Mouse (Mus musculus) limb, embryonic 10.5 days (tissue): ENCODE measurements around the gene Gm10643. TPM values are rescaled to one million over a fixed set of nuclear protein-coding genes. Genes with fewer than 3 reads are reported as not detected.

ENCODE experiments used
- DNase-seq: peaks from one replicate; pipeline ENCODE4 v3.0.0-alpha.2; 2017; ENCODE audit warnings: low spot score
- H3K27ac ChIP-seq: fragments of 300-500 bp; sonication (generic); 2 replicates; pipeline ENCODE4 v1.5.1; 2016; ENCODE audit warnings: mild to moderate bottlenecking
- H3K27me3 ChIP-seq: fragments of 300-500 bp; sonication (generic); 2 replicates; pipeline ENCODE4 v1.6.1; 2016; ENCODE audit warnings: low read depth, mild to moderate bottlenecking; ENCODE audit not compliant: poor library complexity, severe bottlenecking
- H3K36me3 ChIP-seq: fragments of 300-500 bp; sonication (generic); 2 replicates; pipeline ENCODE4 v1.6.1; 2016; ENCODE audit warnings: mild to moderate bottlenecking, moderate library complexity
- H3K4me1 ChIP-seq: fragments of 300-500 bp; sonication (generic); 2 replicates; pipeline ENCODE4 v1.6.1; 2016
- H3K4me3 ChIP-seq: fragments of 300-500 bp; sonication (generic); 2 replicates; pipeline ENCODE4 v1.5.1; 2016; ENCODE audit warnings: mild to moderate bottlenecking, moderate library complexity
- H3K9me3 ChIP-seq: fragments of 300-500 bp; sonication (generic); replicated peaks from 2 replicates; pipeline ENCODE4 v1.6.1; 2016; ENCODE audit warnings: mild to moderate bottlenecking
- WGBS: fragments of 180-500 bp; shearing (Covaris S2); methylation state at CpG from one replicate; pipeline ENCODE4 v1.1.7; 2016; 5-methylcytosine and 5-hydroxymethylcytosine counted together
- polyA plus RNA-seq: library from polyadenylated mRNA; unstranded; fragments of >200 nt; fragmentation: Nextera tagmentation; extraction: Ambion mirVana; gene quantifications from 2 replicates; pipeline ENCODE4 v1.2.1, GENCODE M21; 2016

Gm10643 gene
- polyA plus RNA-seq, 1 experiment from 2014 or later: 1.0 TPM

DNA sequence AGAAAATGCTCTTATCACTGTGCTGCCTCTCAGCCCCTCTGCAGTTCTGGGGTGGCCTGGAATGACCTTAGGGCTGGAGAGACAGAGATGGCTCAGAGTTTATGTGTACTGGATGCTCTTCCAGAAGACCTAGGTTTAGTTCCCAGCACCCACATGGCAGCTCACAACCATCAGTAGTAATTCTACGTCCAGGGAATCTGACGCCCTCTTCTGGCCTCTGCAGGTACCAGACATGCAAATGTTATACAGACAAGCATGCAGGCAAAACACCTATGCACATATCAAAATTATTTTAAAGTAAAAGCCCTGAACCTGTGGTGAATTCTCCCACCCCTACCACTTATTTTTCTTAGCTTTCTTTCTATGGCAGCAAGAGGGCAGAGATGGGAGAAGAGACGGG lies 18.4 kb downstream of the Gm10643 start:
- 90% methylated on average over 3 of the region's 3 CpGs for WGBS
- Histone ChIP-seq H3K27ac (no peak overlapping the region), H3K4me3 (no peak overlapping the region), H3K9me3 (no peaks in the 10 kb centered on the region), H3K4me1 (peaks cover 29% of the 10 kb centered on the region), H3K27me3 (peaks cover 64% of the 10 kb centered on the region), H3K36me3 (no peaks in the 10 kb centered on the region)
- DNase-seq: no peak

- Histone ChIP-seq H3K4me3 (peak within 1 kb of the TSS; percentile 27), H3K9me3 (no peaks in the 10 kb centered on the region), H3K27ac (no peak within 1 kb of the TSS), H3K36me3 (no peaks in the 10 kb centered on the region), H3K4me1 (peaks cover 24% of the 10 kb centered on the region), H3K27me3 (peaks cover 80% of the 10 kb centered on the region)
- 6% methylated on average over 9 of the region's 9 CpGs for WGBS
- no peak for DNase-seq
Observed at GRCm38 (mm10) chr8:84044900-84045299, 20.0 kb downstream of the Gm10643 start, which contains the start of gene Rln3. Rln3 (minus strand) TSS chr8:84045000.

GRCm38 (mm10) chr8:84044103-84044502 lies 20.8 kb downstream of the Gm10643 start:
- peak overlapping the region; percentile 27; the same call in 1 of the 2 replicates for H3K4me3 ChIP-seq
- peaks cover 88% of the 10 kb centered on the region for H3K27me3 ChIP-seq
- DNase-seq: no peak
- H3K36me3 ChIP-seq: no peaks in the 10 kb centered on the region
- no peak overlapping the region for H3K27ac ChIP-seq
- H3K4me1 ChIP-seq: peaks cover 24% of the 10 kb centered on the region
- no peaks in the 10 kb centered on the region for H3K9me3 ChIP-seq
- 3% methylated on average over 7 of the region's 7 CpGs for WGBS

GRCm38 (mm10) chr8:84042948-84043342 lies 22.0 kb downstream of the Gm10643 start:
- no peaks in the 10 kb centered on the region for H3K9me3 ChIP-seq
- 28% methylated on average over 12 of the region's 12 CpGs for WGBS
- H3K27ac ChIP-seq: no peak overlapping the region
- H3K4me3 ChIP-seq: peak overlapping the region; percentile 47
- H3K36me3 ChIP-seq: no peaks in the 10 kb centered on the region
- peaks cover 24% of the 10 kb centered on the region for H3K4me1 ChIP-seq
- H3K27me3 ChIP-seq: peaks cover 93% of the 10 kb centered on the region
- peak; percentile 42 for DNase-seq

- H3K4me1 ChIP-seq: peaks cover 24% of the 10 kb centered on the region
- peaks cover 96% of the 10 kb centered on the region for H3K27me3 ChIP-seq
- peak; percentile 78 for DNase-seq
- no peak within 1 kb of the TSS; the same call in 1 of the 2 replicates for H3K27ac ChIP-seq
- 6% methylated on average over 40 of the region's 40 CpGs for WGBS
- no peaks in the 10 kb centered on the region for H3K36me3 ChIP-seq
- no peaks in the 10 kb centered on the region for H3K9me3 ChIP-seq
- H3K4me3 ChIP-seq: peak within 1 kb of the TSS; percentile 47
Observed at GRCm38 (mm10) chr8:84042066-84042947, 22.6 kb downstream of the Gm10643 start, which contains the start of gene Il27ra. Il27ra (minus strand) TSS chr8:84042589.

GRCm38 (mm10) chr8:84039050-84039449 lies 25.9 kb downstream of the Gm10643 start:
- H3K9me3 ChIP-seq: no peaks in the 10 kb centered on the region
- DNase-seq: peak; percentile 85
- WGBS: 9% methylated on average over 5 of the region's 5 CpGs
- no peaks in the 10 kb centered on the region for H3K36me3 ChIP-seq
- no peak overlapping the region for H3K27ac ChIP-seq
- H3K4me1 ChIP-seq: peaks cover 15% of the 10 kb centered on the region
- H3K27me3 ChIP-seq: peaks cover 69% of the 10 kb centered on the region
- H3K4me3 ChIP-seq: no peak overlapping the region

DNA sequence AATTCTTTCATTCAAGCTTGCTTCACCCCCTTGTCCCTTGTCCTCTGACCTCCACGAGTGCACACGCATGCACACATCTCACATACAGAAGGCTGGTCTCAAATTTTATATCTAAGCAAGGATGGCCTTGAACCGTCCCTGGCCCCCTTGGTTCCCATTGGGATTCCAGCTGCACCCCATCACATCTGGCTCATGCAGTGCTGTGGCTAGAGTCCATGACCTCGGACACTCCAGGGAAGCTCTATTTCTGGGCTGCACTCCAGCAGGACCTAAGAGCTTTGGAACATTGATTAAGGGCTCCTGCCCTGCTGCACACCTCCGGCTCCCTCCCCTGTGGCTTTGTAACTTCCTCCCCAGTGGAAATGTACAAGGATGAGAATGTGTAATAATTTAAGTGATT lies 26.9 kb downstream of the Gm10643 start:
- peaks cover 13% of the 10 kb centered on the region for H3K4me1 ChIP-seq
- no peaks in the 10 kb centered on the region for H3K9me3 ChIP-seq
- H3K27ac ChIP-seq: no peak overlapping the region
- no peak for DNase-seq
- no peak overlapping the region for H3K4me3 ChIP-seq
- peaks cover 59% of the 10 kb centered on the region for H3K27me3 ChIP-seq
- 89% methylated on average over 5 of the region's 5 CpGs for WGBS
- H3K36me3 ChIP-seq: no peaks in the 10 kb centered on the region

GRCm38 (mm10) chr8:84032777-84033176 lies 32.2 kb downstream of the Gm10643 start:
- no peaks in the 10 kb centered on the region for H3K9me3 ChIP-seq
- no peaks in the 10 kb centered on the region for H3K4me1 ChIP-seq
- no peak overlapping the region for H3K27ac ChIP-seq
- DNase-seq: no peak
- WGBS: 78% methylated on average over 4 of the region's 4 CpGs
- H3K4me3 ChIP-seq: no peak overlapping the region
- peaks cover 30% of the 10 kb centered on the region for H3K27me3 ChIP-seq
- H3K36me3 ChIP-seq: 0 out of 2 replicates have a peak, but pooled peaks cover 2% of the 10 kb centered on the region

DNA sequence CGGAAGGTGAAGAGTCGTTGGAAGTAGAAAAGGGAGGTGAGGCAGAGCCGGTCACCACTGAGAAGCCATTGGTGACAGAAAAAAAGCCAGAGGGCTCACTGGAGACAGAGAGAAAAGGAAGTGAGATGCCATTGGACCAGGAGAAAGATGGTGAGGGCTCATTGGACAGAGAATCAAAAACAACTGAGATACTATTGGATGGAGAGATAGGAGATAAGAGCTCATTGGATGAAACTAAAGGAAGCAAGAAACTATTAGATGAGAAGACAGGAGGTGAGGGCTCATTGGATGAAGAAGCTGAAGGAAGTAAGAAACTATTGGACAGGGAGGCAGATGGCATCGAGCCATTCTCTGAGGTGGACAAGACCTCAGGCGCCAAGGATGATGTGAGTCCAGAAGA lies 35.7 kb downstream of the Gm10643 start:
- Histone ChIP-seq H3K4me3 (no peak overlapping the region), H3K27me3 (peaks cover 56% of the 10 kb centered on the region), H3K27ac (no peak overlapping the region), H3K9me3 (no peaks in the 10 kb centered on the region), H3K4me1 (peaks cover 16% of the 10 kb centered on the region), H3K36me3 (0 out of 2 replicates have a peak, but pooled peaks cover 2% of the 10 kb centered on the region)
- 93% methylated on average over 5 of the region's 5 CpGs for WGBS
- DNase-seq: no peak

- H3K36me3 ChIP-seq: 0 out of 2 replicates have a peak, but pooled peaks cover 2% of the 10 kb centered on the region
- H3K27ac ChIP-seq: no peak overlapping the region
- peaks cover 72% of the 10 kb centered on the region for H3K27me3 ChIP-seq
- no peak for DNase-seq
- peaks cover 31% of the 10 kb centered on the region for H3K4me1 ChIP-seq
- no peaks in the 10 kb centered on the region for H3K9me3 ChIP-seq
- 15% methylated on average over 10 of the region's 10 CpGs for WGBS
- H3K4me3 ChIP-seq: no peak overlapping the region
Observed at GRCm38 (mm10) chr8:84027449-84027848, 37.5 kb downstream of the Gm10643 start.

GRCm38 (mm10) chr8:84025863-84026262 lies 39.1 kb downstream of the Gm10643 start:
- Histone ChIP-seq H3K36me3 (0 out of 2 replicates have a peak, but pooled peaks cover 2% of the 10 kb centered on the region), H3K4me1 (peaks cover 38% of the 10 kb centered on the region), H3K27ac (peak overlapping the region; percentile 57), H3K27me3 (peaks cover 87% of the 10 kb centered on the region), H3K9me3 (no peaks in the 10 kb centered on the region), H3K4me3 (peak overlapping the region; percentile 62)
- WGBS: under 1% methylated on average over 41 of the region's 41 CpGs
- DNase-seq: peak; percentile 78

GRCm38 (mm10) chr8:84024171-84024570 lies 40.8 kb downstream of the Gm10643 start:
- 13% methylated on average over 10 of the region's 10 CpGs for WGBS
- peak; percentile 80 for DNase-seq
- Histone ChIP-seq H3K9me3 (no peaks in the 10 kb centered on the region), H3K27me3 (peaks cover 98% of the 10 kb centered on the region), H3K27ac (no peak overlapping the region), H3K36me3 (no peaks in the 10 kb centered on the region), H3K4me1 (peaks cover 41% of the 10 kb centered on the region), H3K4me3 (no peak overlapping the region)

- Histone ChIP-seq H3K4me1 (peaks cover 41% of the 10 kb centered on the region), H3K9me3 (no peaks in the 10 kb centered on the region), H3K36me3 (no peaks in the 10 kb centered on the region), H3K4me3 (no peak overlapping the region), H3K27me3 (peaks cover 95% of the 10 kb centered on the region), H3K27ac (no peak overlapping the region)
- DNase-seq: no peak
- WGBS: 69% methylated on average over 1 of the region's 1 CpGs
Observed at GRCm38 (mm10) chr8:84023631-84024030, 41.3 kb downstream of the Gm10643 start.
